Mouse (Mus musculus): ENCODE results near the gene Lrrc1. TPM values are rescaled to one million over a fixed set of nuclear protein-coding genes. Genes with fewer than 3 reads are reported as not detected.

Gene Lrrc1
- polyA plus RNA-seq, 1 experiment from 2014 or later = 17.0 TPM

GRCm38 (mm10) chr9:77410968-77411367, 133.7 kb downstream of the Lrrc1 start:
- Histone ChIP-seq H3K9me3 (no peaks in the 10 kb centered on the region), H3K4me2 (no peak overlapping the region), H3K36me3 (no peaks in the 10 kb centered on the region), H3K4me3 (no peak overlapping the region), H3K4me1 (peaks cover 5% of the 10 kb centered on the region), H3K27ac (no peak overlapping the region), H3K27me3 (no peaks in the 10 kb centered on the region), H3K9ac (no peak overlapping the region)
- no peak for ATAC-seq (ENCODE audit: insufficient number of reproducible peaks, low FRiP score, low TSS enrichment, low read depth)
- 43% methylated on average over 4 of the region's 4 CpGs for WGBS

- H3K4me3 ChIP-seq = no peak overlapping the region
- H3K27ac ChIP-seq = no peak overlapping the region
- no peak overlapping the region for H3K4me2 ChIP-seq
- H3K9me3 ChIP-seq = no peaks in the 10 kb centered on the region
- WGBS = 77% methylated on average over 7 of the region's 7 CpGs
- no peaks in the 10 kb centered on the region for H3K36me3 ChIP-seq
- no peak for ATAC-seq (ENCODE audit: insufficient number of reproducible peaks, low FRiP score, low TSS enrichment, low read depth)
- H3K9ac ChIP-seq = no peak overlapping the region
- H3K27me3 ChIP-seq = no peaks in the 10 kb centered on the region
- H3K4me1 ChIP-seq = peaks cover 5% of the 10 kb centered on the region
Observed at GRCm38 (mm10) chr9:77410524-77410923, 134.1 kb downstream of the Lrrc1 start.

DNA sequence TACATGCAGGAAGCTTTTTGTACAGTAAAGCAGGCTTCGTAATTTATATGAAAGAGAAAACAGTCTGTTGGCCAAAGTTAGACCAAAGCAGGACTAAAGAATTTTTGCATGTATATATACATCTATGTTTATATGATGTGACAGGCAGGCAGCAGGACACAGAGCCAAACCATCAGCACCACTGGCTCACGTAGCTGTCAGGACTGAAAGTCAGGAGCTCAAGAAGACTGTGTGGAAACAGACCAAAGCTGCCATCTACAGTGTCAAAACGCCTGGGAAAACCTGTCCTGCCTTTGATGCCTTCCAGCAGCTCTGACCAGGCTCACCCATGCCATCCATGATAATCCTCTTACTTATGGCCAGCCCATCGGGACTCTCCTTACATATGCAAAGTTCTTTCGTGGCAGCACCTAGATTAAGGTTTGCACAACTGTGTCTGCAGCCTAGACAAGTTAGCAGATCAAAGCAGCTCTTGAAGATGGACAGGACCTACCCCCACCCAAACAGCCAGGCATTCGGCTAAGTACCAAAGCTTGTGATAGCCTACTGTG, 136.5 kb downstream of the Lrrc1 start:
- H3K9ac ChIP-seq = no peak overlapping the region
- no peaks in the 10 kb centered on the region for H3K36me3 ChIP-seq
- WGBS = 43% methylated on average over 6 of the region's 6 CpGs
- no peaks in the 10 kb centered on the region for H3K27me3 ChIP-seq
- peaks cover 2% of the 10 kb centered on the region for H3K4me1 ChIP-seq
- no peaks in the 10 kb centered on the region for H3K9me3 ChIP-seq
- no peak overlapping the region for H3K4me3 ChIP-seq
- ATAC-seq (ENCODE audit: insufficient number of reproducible peaks, low FRiP score, low TSS enrichment, low read depth) = no peak
- H3K4me2 ChIP-seq = no peak overlapping the region
- no peak overlapping the region for H3K27ac ChIP-seq

DNA sequence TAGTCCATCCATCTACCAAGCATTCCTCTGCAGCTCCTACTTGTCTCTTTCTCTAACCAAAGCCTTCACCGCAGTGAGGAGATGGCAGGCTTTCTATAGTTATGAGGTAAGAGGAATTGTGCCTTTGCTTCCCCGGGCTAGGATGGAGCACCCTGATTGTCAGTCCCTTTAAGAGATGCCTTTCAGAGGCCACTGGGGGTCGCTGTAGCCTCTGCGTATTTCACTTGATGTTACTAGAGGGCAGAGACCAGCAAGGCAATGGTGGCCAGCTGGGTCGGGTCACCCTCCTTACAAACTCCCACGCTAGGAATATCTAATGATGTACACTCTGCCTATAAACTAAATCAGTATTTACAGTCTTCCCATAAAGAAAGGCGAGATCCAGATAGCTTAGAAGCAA, 137.8 kb downstream of the Lrrc1 start:
- no peak overlapping the region for H3K4me2 ChIP-seq
- 51% methylated on average over 7 of the region's 7 CpGs for WGBS
- H3K27ac ChIP-seq = no peak overlapping the region
- no peaks in the 10 kb centered on the region for H3K27me3 ChIP-seq
- peaks cover 2% of the 10 kb centered on the region for H3K4me1 ChIP-seq
- H3K9me3 ChIP-seq = no peaks in the 10 kb centered on the region
- no peaks in the 10 kb centered on the region for H3K36me3 ChIP-seq
- no peak overlapping the region for H3K4me3 ChIP-seq
- H3K9ac ChIP-seq = no peak overlapping the region
- ATAC-seq (ENCODE audit: insufficient number of reproducible peaks, low FRiP score, low TSS enrichment, low read depth) = no peak

DNA sequence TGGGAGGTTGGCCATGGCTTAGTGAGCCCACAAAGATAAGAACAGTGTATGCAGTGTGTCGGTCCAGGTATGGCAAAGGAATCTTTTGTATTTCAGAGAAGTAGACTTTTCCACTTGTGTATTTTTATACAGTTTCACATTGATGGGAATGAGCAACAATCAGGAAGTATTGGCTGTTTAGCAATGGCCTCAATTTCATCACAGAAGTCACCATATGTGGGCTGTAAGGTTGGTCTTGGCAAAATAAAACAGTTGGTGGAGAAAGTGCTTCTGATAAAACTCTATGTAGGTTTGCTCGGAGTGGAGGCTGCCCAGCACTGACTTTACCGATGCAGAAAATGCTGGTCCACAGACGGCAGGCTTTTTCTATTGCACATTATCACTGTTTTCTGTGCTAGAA, 140.2 kb downstream of the Lrrc1 start:
- WGBS = 74% methylated on average over 4 of the region's 4 CpGs

DNA sequence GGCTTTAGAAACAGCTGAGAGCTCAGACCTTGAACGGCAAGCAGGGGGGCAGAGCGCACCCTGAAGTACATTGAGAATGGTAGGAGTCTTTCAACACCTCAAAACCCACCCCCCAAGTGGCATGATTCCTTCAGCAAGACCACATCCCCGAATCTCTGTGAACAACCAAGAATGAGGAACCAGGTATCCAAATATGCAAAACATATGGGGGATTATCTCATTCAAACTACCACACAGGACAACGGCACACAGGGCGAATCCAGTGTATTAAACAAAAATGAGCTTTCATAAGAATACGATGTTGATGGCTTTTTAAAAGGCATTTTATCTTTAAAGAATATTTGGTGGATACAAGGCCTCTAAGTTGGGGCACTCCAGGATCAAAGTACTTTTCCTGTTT, 140.7 kb downstream of the Lrrc1 start:
- H3K9ac ChIP-seq = no peak overlapping the region
- 78% methylated on average over 6 of the region's 6 CpGs for WGBS

More for the DNA sequence above, 140.2 kb downstream of the Lrrc1 start:
- H3K27ac ChIP-seq = no peak overlapping the region
- no peak for ATAC-seq (ENCODE audit: insufficient number of reproducible peaks, low FRiP score, low TSS enrichment, low read depth)
- no peaks in the 10 kb centered on the region for H3K27me3 ChIP-seq
- H3K4me2 ChIP-seq = no peak overlapping the region
- H3K4me1 ChIP-seq = no peaks in the 10 kb centered on the region
- H3K4me3 ChIP-seq = no peak overlapping the region
- no peaks in the 10 kb centered on the region for H3K9me3 ChIP-seq
- H3K9ac ChIP-seq = no peak overlapping the region
- no peaks in the 10 kb centered on the region for H3K36me3 ChIP-seq

GRCm38 (mm10) chr9:77402971-77403370, 141.7 kb downstream of the Lrrc1 start:
- Histone ChIP-seq H3K4me3 (no peak overlapping the region), H3K9me3 (no peaks in the 10 kb centered on the region), H3K27me3 (no peaks in the 10 kb centered on the region), H3K36me3 (no peaks in the 10 kb centered on the region), H3K9ac (no peak overlapping the region), H3K4me1 (no peaks in the 10 kb centered on the region), H3K4me2 (no peak overlapping the region), H3K27ac (no peak overlapping the region)
- 71% methylated on average over 1 of the region's 1 CpGs for WGBS
- ATAC-seq (ENCODE audit: insufficient number of reproducible peaks, low FRiP score, low TSS enrichment, low read depth) = no peak

More for the DNA sequence above, 140.7 kb downstream of the Lrrc1 start:
- no peak overlapping the region for H3K4me2 ChIP-seq
- H3K9me3 ChIP-seq = no peaks in the 10 kb centered on the region
- no peaks in the 10 kb centered on the region for H3K27me3 ChIP-seq
- no peaks in the 10 kb centered on the region for H3K36me3 ChIP-seq
- no peak overlapping the region for H3K27ac ChIP-seq
- no peaks in the 10 kb centered on the region for H3K4me1 ChIP-seq
- H3K4me3 ChIP-seq = no peak overlapping the region
- ATAC-seq (ENCODE audit: insufficient number of reproducible peaks, low FRiP score, low TSS enrichment, low read depth) = no peak

DNA sequence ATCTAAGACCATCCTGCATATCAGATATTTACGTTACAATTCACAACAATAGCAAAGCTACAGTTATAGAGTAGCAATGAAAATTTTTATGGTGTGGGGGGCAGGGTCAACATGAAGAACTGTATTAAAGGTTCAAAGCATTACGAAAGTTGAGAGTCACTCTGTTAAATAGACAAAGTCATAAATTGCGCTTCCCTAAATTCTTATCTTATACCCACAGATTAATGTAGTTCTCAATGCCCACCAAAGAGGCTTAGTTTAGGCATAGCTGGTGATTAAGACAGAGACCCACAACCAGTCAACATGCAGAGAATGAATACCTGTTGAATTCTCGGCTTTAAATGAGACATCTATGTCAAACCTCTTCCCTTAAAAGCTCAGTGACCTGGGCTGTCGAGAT, 144.9 kb downstream of the Lrrc1 start:
- Histone ChIP-seq H3K9me3 (no peaks in the 10 kb centered on the region), H3K27me3 (no peaks in the 10 kb centered on the region), H3K36me3 (no peaks in the 10 kb centered on the region), H3K4me3 (no peak overlapping the region), H3K4me2 (no peak overlapping the region), H3K4me1 (no peaks in the 10 kb centered on the region), H3K27ac (no peak overlapping the region), H3K9ac (no peak overlapping the region)
- 89% methylated on average over 5 of the region's 5 CpGs for WGBS
- ATAC-seq (ENCODE audit: insufficient number of reproducible peaks, low FRiP score, low TSS enrichment, low read depth) = no peak

GRCm38 (mm10) chr9:77398856-77399631, 145.6 kb downstream of the Lrrc1 start:
- Histone ChIP-seq H3K27ac (no peak overlapping the region), H3K9ac (no peak overlapping the region), H3K27me3 (no peaks in the 10 kb centered on the region), H3K4me3 (no peak overlapping the region), H3K9me3 (no peaks in the 10 kb centered on the region), H3K36me3 (no peaks in the 10 kb centered on the region), H3K4me2 (no peak overlapping the region), H3K4me1 (no peaks in the 10 kb centered on the region)
- WGBS = 56% methylated on average over 13 of the region's 13 CpGs
- ATAC-seq (ENCODE audit: insufficient number of reproducible peaks, low FRiP score, low TSS enrichment, low read depth) = no peak

GRCm38 (mm10) chr9:77397027-77397426, 147.6 kb downstream of the Lrrc1 start:
- Histone ChIP-seq H3K36me3 (no peaks in the 10 kb centered on the region), H3K4me3 (no peak overlapping the region), H3K9ac (no peak overlapping the region), H3K4me1 (no peaks in the 10 kb centered on the region), H3K27ac (no peak overlapping the region), H3K4me2 (no peak overlapping the region), H3K27me3 (no peaks in the 10 kb centered on the region), H3K9me3 (no peaks in the 10 kb centered on the region)
- ATAC-seq (ENCODE audit: insufficient number of reproducible peaks, low FRiP score, low TSS enrichment, low read depth) = no peak
- 53% methylated on average over 4 of the region's 4 CpGs for whole genome bisulfite sequencing

- Histone ChIP-seq H3K27ac (no peak overlapping the region), H3K9me3 (no peaks in the 10 kb centered on the region), H3K4me3 (no peak overlapping the region), H3K36me3 (no peaks in the 10 kb centered on the region), H3K27me3 (no peaks in the 10 kb centered on the region), H3K4me1 (no peaks in the 10 kb centered on the region), H3K9ac (no peak overlapping the region), H3K4me2 (no peak overlapping the region)
- ATAC-seq (ENCODE audit: insufficient number of reproducible peaks, low FRiP score, low TSS enrichment, low read depth) = no peak
- WGBS = 89% methylated on average over 10 of the region's 10 CpGs
Observed at GRCm38 (mm10) chr9:77391248-77391647, 153.4 kb downstream of the Lrrc1 start.

DNA sequence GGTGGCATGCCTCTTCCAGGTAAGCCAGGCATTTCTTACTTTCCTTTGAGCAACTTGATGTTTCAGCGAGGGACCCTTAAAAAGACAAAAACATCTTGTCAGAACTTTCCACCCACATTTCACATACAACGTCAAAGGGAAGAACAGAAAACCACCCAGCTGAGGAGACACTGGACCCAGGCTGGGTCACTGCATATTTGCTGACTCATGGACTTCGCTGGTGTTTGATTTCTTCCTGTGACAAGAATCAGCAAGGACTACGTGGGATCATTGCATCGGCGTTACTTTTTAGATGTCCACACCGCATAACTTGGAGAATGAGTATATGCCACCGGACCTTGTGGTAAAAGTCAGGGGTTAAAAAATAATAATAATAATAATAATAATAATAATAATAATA, 155.7 kb downstream of the Lrrc1 start:
- ATAC-seq (ENCODE audit: insufficient number of reproducible peaks, low FRiP score, low TSS enrichment, low read depth) = no peak
- WGBS = 85% methylated on average over 8 of the region's 8 CpGs

More for the DNA sequence above, 155.7 kb downstream of the Lrrc1 start:
- H3K27ac ChIP-seq = no peak overlapping the region
- no peaks in the 10 kb centered on the region for H3K36me3 ChIP-seq
- H3K9ac ChIP-seq = no peak overlapping the region
- H3K27me3 ChIP-seq = no peaks in the 10 kb centered on the region
- H3K4me3 ChIP-seq = no peak overlapping the region
- 0 out of 2 replicates have a peak, but pooled peaks cover 7% of the 10 kb centered on the region for H3K4me1 ChIP-seq
- H3K4me2 ChIP-seq = no peak overlapping the region
- no peaks in the 10 kb centered on the region for H3K9me3 ChIP-seq
